Mouse (Mus musculus) adrenal gland (tissue): ENCODE data around the gene Krtap3-1.

Experiments
- intact Hi-C: fragments of 180-260 bp; cut with DNase I; formaldehyde crosslinking; loops from one replicate; pipeline ENCODE4 v1.15.1; 2025

Gene Krtap3-1

DNA sequence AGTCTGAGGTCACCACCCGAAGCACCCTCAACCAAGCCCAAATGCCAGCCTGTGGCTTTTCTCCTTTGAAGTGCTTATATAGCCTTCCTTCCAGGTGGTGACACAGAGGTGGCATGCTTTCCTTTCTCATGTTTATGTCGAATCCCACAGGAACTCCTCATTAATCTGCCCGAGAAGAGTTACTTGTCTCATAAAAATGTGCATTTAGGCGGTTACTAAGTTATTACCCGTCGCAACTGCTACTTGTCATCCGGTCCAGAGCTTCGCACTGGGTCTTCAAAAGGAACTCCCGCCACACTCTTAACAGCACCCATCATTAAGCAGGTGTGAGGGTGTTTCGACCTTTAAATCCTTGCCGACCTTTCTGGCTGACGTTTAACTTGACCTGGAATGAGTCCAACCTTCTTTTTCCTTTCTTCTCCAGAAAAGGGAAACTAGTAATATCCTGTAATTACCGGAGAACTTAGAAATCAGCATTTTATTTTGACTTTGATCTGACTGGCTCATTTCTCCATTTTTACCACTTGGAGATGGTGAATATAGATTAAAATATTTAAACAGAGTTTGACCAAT lies 45.1 kb downstream of the Krtap3-1 start, which contains the start of gene Krt39:
Gene Krt39 (minus strand): TSS at position 51 of the 573 bp plus-strand sequence.
- intact Hi-C loops, result no loop called here
